Mouse (Mus musculus): ENCODE data around the gene Wnt11. TPM values are rescaled to one million over a fixed set of nuclear protein-coding genes. Genes with fewer than 3 reads are reported as not detected.

Gene Wnt11
- polyA plus RNA-seq, 1 experiment, result 6.3 TPM

DNA sequence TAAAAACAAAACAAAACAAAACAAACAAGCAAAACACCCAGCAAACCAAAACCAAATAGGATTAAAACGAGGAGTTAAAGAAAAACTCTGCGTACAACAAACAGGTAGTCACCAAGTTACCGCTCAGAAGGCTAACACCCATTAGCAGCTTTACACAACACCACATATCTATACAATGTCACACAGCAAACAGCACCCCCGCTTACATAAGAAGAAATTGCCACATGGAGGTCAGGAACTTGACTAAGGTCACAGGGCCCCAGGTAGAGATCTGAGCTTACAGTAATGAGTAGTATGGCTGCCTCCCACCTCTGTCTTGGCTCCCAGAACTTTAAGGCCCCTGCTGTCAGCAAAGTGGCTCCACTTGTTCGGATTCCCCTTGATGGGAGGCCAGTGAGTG, 59.4 kb downstream of the Wnt11 start:
- H3K4me3 ChIP-seq, result no peak overlapping the region
- no peak overlapping the region for H3K4me2 ChIP-seq (ENCODE audit: low read depth)
- H3K36me3 ChIP-seq (ENCODE audit: control insufficient read depth, insufficient read depth), result no peaks in the 10 kb centered on the region
- H3ac ChIP-seq (ENCODE audit: control insufficient read depth, insufficient read length), result no peak overlapping the region
- no peaks in the 10 kb centered on the region for H3K79me2 ChIP-seq (ENCODE audit: control insufficient read depth, insufficient read depth)
- no peaks in the 10 kb centered on the region for H3K27me3 ChIP-seq (ENCODE audit: control insufficient read depth, insufficient read depth, insufficient read length)
- TF ChIP-seq TCF3 (IDR thresholded peaks at IDR 0.05; ENCODE audit: insufficient read length, low read depth) (no peak), CEBPB (IDR thresholded peaks at IDR 0.05; ENCODE audit: insufficient read depth, poor library complexity, severe bottlenecking) (no peak), MYOG (IDR thresholded peaks at IDR 0.05; ENCODE audit: control insufficient read depth in 1 of 3, insufficient read depth in 1 of 3, insufficient read length in 2 of 3, low read depth in 2 of 3) (no peak), POLR2AphosphoS2 (IDR thresholded peaks at IDR 0.05; ENCODE audit: insufficient read length, low read depth) (no peak), USF1 (IDR thresholded peaks at IDR 0.05; ENCODE audit: low read depth) (no peak), E2F4 (IDR thresholded peaks at IDR 0.05; ENCODE audit: insufficient read depth) (no peak), TCF12 (IDR thresholded peaks at IDR 0.05; ENCODE audit: insufficient read depth, poor library complexity, severe bottlenecking) (no peak), REST (IDR thresholded peaks at IDR 0.05; ENCODE audit: insufficient read depth, insufficient read length) (no peak), MYOD1 (IDR thresholded peaks at IDR 0.05; ENCODE audit: control insufficient read depth in 1 of 3, insufficient read length in 2 of 3, low read depth in 2 of 3) (no peak), POLR2A (IDR thresholded peaks at IDR 0.05; ENCODE audit: insufficient read length, low read depth) (no peak), MAX (IDR thresholded peaks at IDR 0.05; ENCODE audit: low read depth) (no peak), SRF (IDR thresholded peaks at IDR 0.05; ENCODE audit: control insufficient read depth, insufficient read length, low read depth) (no peak)

DNA sequence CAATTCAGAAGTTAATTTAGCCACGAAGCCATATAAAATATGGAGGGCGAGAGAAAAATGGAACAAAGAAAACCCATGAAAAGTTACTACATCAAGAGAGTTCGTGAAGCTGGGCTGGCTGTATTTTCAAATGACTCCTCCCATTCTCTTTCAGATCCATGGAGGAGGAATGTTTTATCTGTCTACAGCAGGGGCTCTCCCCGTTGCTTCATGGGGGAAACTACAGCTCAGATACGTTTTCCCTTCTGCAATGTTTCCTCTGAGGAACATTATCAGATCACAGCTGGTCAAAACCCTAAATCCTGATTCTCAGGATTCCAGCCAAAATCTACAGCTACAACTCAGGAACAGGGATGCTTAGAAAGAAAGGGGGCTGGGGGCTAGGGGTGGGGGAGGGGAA, 59.9 kb downstream of the Wnt11 start:
- no peak overlapping the region for H3K4me2 ChIP-seq (ENCODE audit: low read depth)

DNA sequence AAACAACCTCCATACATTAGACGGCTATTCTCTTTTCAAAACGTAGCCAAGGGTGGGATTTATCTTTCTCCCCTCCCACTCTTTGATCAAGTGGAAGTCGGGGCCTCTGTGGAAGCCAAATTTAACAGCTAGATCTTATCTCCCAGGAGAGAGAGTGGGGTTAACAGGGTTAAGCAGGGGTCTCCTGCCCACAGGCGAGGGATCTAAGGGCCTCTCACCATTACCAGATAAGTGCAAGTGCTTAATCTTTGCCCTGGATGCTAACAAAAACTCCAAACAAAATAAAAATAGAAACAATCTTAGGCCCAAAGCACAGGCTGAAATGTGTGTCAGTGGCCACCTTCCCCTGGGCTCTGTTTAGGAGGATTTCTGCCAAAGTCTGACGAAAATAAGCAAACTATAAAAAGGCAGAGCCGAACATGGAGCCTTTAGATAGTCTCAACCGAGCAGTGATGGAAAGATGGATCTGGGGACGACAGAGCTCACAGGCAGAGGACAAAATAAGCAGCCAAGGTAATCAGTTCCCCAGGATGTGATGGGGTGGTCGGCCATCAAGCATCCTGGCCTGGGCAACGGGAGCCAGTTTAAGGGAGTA, 60.7 kb downstream of the Wnt11 start:
- no peak overlapping the region for H3K4me2 ChIP-seq (ENCODE audit: low read depth)
- H3K36me3 ChIP-seq (ENCODE audit: control insufficient read depth, insufficient read depth), result no peaks in the 10 kb centered on the region
- H3ac ChIP-seq (ENCODE audit: control insufficient read depth, insufficient read length), result no peak overlapping the region
- H3K4me3 ChIP-seq, result no peak overlapping the region
- no peaks in the 10 kb centered on the region for H3K27me3 ChIP-seq (ENCODE audit: control insufficient read depth, insufficient read depth, insufficient read length)
- TF ChIP-seq TCF3 (IDR thresholded peaks at IDR 0.05; ENCODE audit: insufficient read length, low read depth) (no peak), POLR2AphosphoS2 (IDR thresholded peaks at IDR 0.05; ENCODE audit: insufficient read length, low read depth) (no peak), MYOD1 (IDR thresholded peaks at IDR 0.05; ENCODE audit: control insufficient read depth in 1 of 3, insufficient read length in 2 of 3, low read depth in 2 of 3) (no peak), REST (IDR thresholded peaks at IDR 0.05; ENCODE audit: insufficient read depth, insufficient read length) (no peak), MYOG (IDR thresholded peaks at IDR 0.05; ENCODE audit: control insufficient read depth in 1 of 3, insufficient read depth in 1 of 3, insufficient read length in 2 of 3, low read depth in 2 of 3) (no peak), SRF (IDR thresholded peaks at IDR 0.05; ENCODE audit: control insufficient read depth, insufficient read length, low read depth) (no peak), TCF12 (IDR thresholded peaks at IDR 0.05; ENCODE audit: insufficient read depth, poor library complexity, severe bottlenecking) (no peak), USF1 (IDR thresholded peaks at IDR 0.05; ENCODE audit: low read depth) (no peak), CEBPB (IDR thresholded peaks at IDR 0.05; ENCODE audit: insufficient read depth, poor library complexity, severe bottlenecking) (no peak), MAX (IDR thresholded peaks at IDR 0.05; ENCODE audit: low read depth) (no peak), E2F4 (IDR thresholded peaks at IDR 0.05; ENCODE audit: insufficient read depth) (no peak), POLR2A (IDR thresholded peaks at IDR 0.05; ENCODE audit: insufficient read length, low read depth) (no peak)
- H3K79me2 ChIP-seq (ENCODE audit: control insufficient read depth, insufficient read depth), result no peaks in the 10 kb centered on the region

More for the DNA sequence above, 59.9 kb downstream of the Wnt11 start:
- H3K36me3 ChIP-seq (ENCODE audit: control insufficient read depth, insufficient read depth), result no peaks in the 10 kb centered on the region
- no peak overlapping the region for H3K4me3 ChIP-seq
- no peaks in the 10 kb centered on the region for H3K79me2 ChIP-seq (ENCODE audit: control insufficient read depth, insufficient read depth)
- TF ChIP-seq TCF3 (IDR thresholded peaks at IDR 0.05; ENCODE audit: insufficient read length, low read depth) (no peak), POLR2A (IDR thresholded peaks at IDR 0.05; ENCODE audit: insufficient read length, low read depth) (no peak), REST (IDR thresholded peaks at IDR 0.05; ENCODE audit: insufficient read depth, insufficient read length) (no peak), SRF (IDR thresholded peaks at IDR 0.05; ENCODE audit: control insufficient read depth, insufficient read length, low read depth) (no peak)
- H3K27me3 ChIP-seq (ENCODE audit: control insufficient read depth, insufficient read depth, insufficient read length), result no peaks in the 10 kb centered on the region
- H3ac ChIP-seq (ENCODE audit: control insufficient read depth, insufficient read length), result no peak overlapping the region

DNA sequence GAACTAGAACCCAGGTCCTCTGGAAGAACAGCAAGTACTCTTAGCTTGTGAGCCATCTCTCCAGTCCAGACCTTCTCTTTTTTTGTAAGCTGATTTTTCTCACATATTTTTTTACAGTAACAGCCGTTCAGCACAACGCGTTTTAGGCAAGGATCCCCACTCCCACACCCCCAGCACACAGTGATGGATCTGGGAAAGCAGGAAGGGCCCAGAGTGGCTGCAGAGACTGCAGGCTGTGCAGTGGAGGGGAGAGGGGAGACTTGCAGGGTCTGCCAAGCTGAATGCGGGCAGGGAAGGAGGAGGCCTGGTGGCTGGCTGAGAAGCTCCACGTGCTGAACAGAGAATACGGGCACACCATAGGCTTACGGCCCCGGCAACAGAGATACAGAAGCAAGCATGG, 62.4 kb downstream of the Wnt11 start:
- TF ChIP-seq CEBPB (IDR thresholded peaks at IDR 0.05; ENCODE audit: insufficient read depth, poor library complexity, severe bottlenecking) (no peak), MAX (IDR thresholded peaks at IDR 0.05; ENCODE audit: low read depth) (no peak), SRF (IDR thresholded peaks at IDR 0.05; ENCODE audit: control insufficient read depth, insufficient read length, low read depth) (no peak), TCF3 (IDR thresholded peaks at IDR 0.05; ENCODE audit: insufficient read length, low read depth) (no peak), E2F4 (IDR thresholded peaks at IDR 0.05; ENCODE audit: insufficient read depth) (no peak), USF1 (IDR thresholded peaks at IDR 0.05; ENCODE audit: low read depth) (no peak), POLR2AphosphoS2 (IDR thresholded peaks at IDR 0.05; ENCODE audit: insufficient read length, low read depth) (no peak), REST (IDR thresholded peaks at IDR 0.05; ENCODE audit: insufficient read depth, insufficient read length) (no peak), TCF12 (IDR thresholded peaks at IDR 0.05; ENCODE audit: insufficient read depth, poor library complexity, severe bottlenecking) (no peak), MYOG (IDR thresholded peaks at IDR 0.05; ENCODE audit: control insufficient read depth in 1 of 3, insufficient read depth in 1 of 3, insufficient read length in 2 of 3, low read depth in 2 of 3) (no peak), MYOD1 (IDR thresholded peaks at IDR 0.05; ENCODE audit: control insufficient read depth in 1 of 3, insufficient read length in 2 of 3, low read depth in 2 of 3) (no peak), POLR2A (IDR thresholded peaks at IDR 0.05; ENCODE audit: insufficient read length, low read depth) (no peak)
- H3K79me2 ChIP-seq (ENCODE audit: control insufficient read depth, insufficient read depth), result no peaks in the 10 kb centered on the region
- H3ac ChIP-seq (ENCODE audit: control insufficient read depth, insufficient read length), result no peak overlapping the region
- no peak overlapping the region for H3K4me2 ChIP-seq (ENCODE audit: low read depth)
- no peaks in the 10 kb centered on the region for H3K36me3 ChIP-seq (ENCODE audit: control insufficient read depth, insufficient read depth)
- no peak overlapping the region for H3K4me3 ChIP-seq
- no peaks in the 10 kb centered on the region for H3K27me3 ChIP-seq (ENCODE audit: control insufficient read depth, insufficient read depth, insufficient read length)
